ENCODE assay signal across 20 mouse cellular contexts in genomic region chr1:52182992-52183391, GRCm38 (mm10).
"Had no signal": no experiment of that assay in that cellular context is flagged by ENCODE, and none has a peak within 500 bp of the region (broad histone marks: within the 10 kb centered on the region; RNA-seq: fewer than 3 reads in every experiment).

No protein-coding gene starts in this region.

- H3K27ac ChIP-seq: kidney, postnatal 0 days; layer of hippocampus, adult 2 months; limb, embryonic 10.5 days; limb, embryonic 13.5 days; liver, embryonic 12.5 days; liver, embryonic 15.5 days; lung, embryonic 15.5 days; midbrain, embryonic 10.5 days; midbrain, embryonic 13.5 days; neural tube, embryonic 13.5 days had no signal

- ATAC-seq: liver, embryonic 12.5 days; midbrain, embryonic 13.5 days; midbrain, embryonic 16.5 days had no signal

- H3K27me3 ChIP-seq: limb, embryonic 13.5 days; liver, embryonic 12.5 days; liver, embryonic 15.5 days; lung, embryonic 15.5 days; megakaryocyte, embryonic 14.5 days; midbrain, embryonic 13.5 days; neural tube, embryonic 13.5 days had no signal

- H3K9me3 ChIP-seq: limb, embryonic 10.5 days; limb, embryonic 13.5 days; liver, embryonic 12.5 days; liver, embryonic 15.5 days; lung, embryonic 15.5 days; megakaryocyte, embryonic 14.5 days; midbrain, embryonic 10.5 days; midbrain, embryonic 13.5 days; neural tube, embryonic 13.5 days had no signal

- H3K36me3 ChIP-seq: lung, embryonic 15.5 days; neural tube, embryonic 13.5 days had no signal

- H3K9ac ChIP-seq: limb, embryonic 13.5 days; liver, embryonic 12.5 days; liver, embryonic 15.5 days; lung, embryonic 15.5 days; midbrain, embryonic 13.5 days; neural tube, embryonic 13.5 days had no signal

- H3K4me2 ChIP-seq: limb, embryonic 13.5 days; liver, embryonic 12.5 days; liver, embryonic 15.5 days; lung, embryonic 15.5 days; midbrain, embryonic 13.5 days; neural tube, embryonic 13.5 days had no signal

- H3K4me3 ChIP-seq: layer of hippocampus, adult 2 months; limb, embryonic 10.5 days; limb, embryonic 13.5 days; liver, embryonic 12.5 days; liver, embryonic 15.5 days; lung, embryonic 15.5 days; megakaryocyte, embryonic 14.5 days; midbrain, embryonic 10.5 days; midbrain, embryonic 13.5 days; myocyte; neural tube, embryonic 13.5 days had no signal

- H3K4me1 ChIP-seq: limb, embryonic 10.5 days; liver, embryonic 12.5 days; liver, embryonic 15.5 days; lung, embryonic 15.5 days; megakaryocyte, embryonic 14.5 days; midbrain, embryonic 10.5 days; midbrain, embryonic 13.5 days; neural tube, embryonic 13.5 days had no signal

- DNase-seq: kidney, postnatal 25 days; layer of hippocampus, adult 9-11 months; liver; lung, adult 18-20 months; lung, postnatal 10 days; lung, postnatal 36 days; thymus, postnatal 25 days had no signal
